Mouse (Mus musculus) adrenal gland, postnatal 25 days (tissue): Measurements from ENCODE around the gene Azgp1. TPM values are rescaled to one million over a fixed set of nuclear protein-coding genes. Genes with fewer than 3 reads are reported as not detected.

Source experiments
- total RNA-seq: library from RNA; stranded (reverse); gene quantifications from 2 replicates; pipeline ENCODE4 v1.2.3, GENCODE M21; 2021

Gene Azgp1
- total RNA-seq, 1 experiment from 2014 or later = 0.52 TPM

Other genes with a start within 250 kb of the Azgp1 start
- gene Nyap1, start 239.9 kb upstream of the Azgp1 start, total RNA-seq = 3.0 and 5.6 TPM in 2 replicates
- 86.0 and 104 TPM in 2 replicates for gene Tsc22d4, start 235.8 kb upstream of the Azgp1 start, total RNA-seq
- 30.9 and 34.0 TPM in 2 replicates for gene Ppp1r35, start 202.7 kb upstream of the Azgp1 start, total RNA-seq
- 58.3 and 66.5 TPM in 2 replicates for gene Mepce, start 193.9 kb upstream of the Azgp1 start, total RNA-seq
- 3.6 and 5.2 TPM in 2 replicates for gene Zcwpw1, start 193.7 kb upstream of the Azgp1 start, total RNA-seq
- 0.67 and 2.8 TPM in 2 replicates for gene Pilra, start 145.2 kb upstream of the Azgp1 start, total RNA-seq
- gene Pilrb1, start 123.4 kb upstream of the Azgp1 start, total RNA-seq = 0.97 TPM in 1 of 2 replicates, not detected in the other
- gene Pilrb2, start 109.7 kb upstream of the Azgp1 start, total RNA-seq = 0.64 and 0.86 TPM in 2 replicates
- 0.90 TPM in 1 of 2 replicates, not detected in the other for gene Cyp3a13, start 59.9 kb upstream of the Azgp1 start, total RNA-seq
- gene Gjc3, start 18.4 kb upstream of the Azgp1 start, total RNA-seq = 0.55 TPM in 1 of 2 replicates, not detected in the other
- not detected in 2 replicates for gene Smok3a, start 39.7 kb downstream of the Azgp1 start, total RNA-seq
- not detected in 2 replicates for gene Smok3b, start 39.9 kb downstream of the Azgp1 start, total RNA-seq
- gene Smok3c, start 71.7 kb downstream of the Azgp1 start, total RNA-seq = not detected in 2 replicates
- gene Zkscan1, start 103.6 kb downstream of the Azgp1 start, total RNA-seq = 40.4 and 47.5 TPM in 2 replicates
- 18.9 and 19.8 TPM in 2 replicates for gene Zscan21, start 135.4 kb downstream of the Azgp1 start, total RNA-seq
- gene Zfp113, start 174.2 kb downstream of the Azgp1 start, total RNA-seq = 11.4 and 14.1 TPM in 2 replicates
- 136 and 140 TPM in 2 replicates for gene Cops6, start 179.6 kb downstream of the Azgp1 start, total RNA-seq
- 19.1 and 25.8 TPM in 2 replicates for gene Ap4m1, start 190.5 kb downstream of the Azgp1 start, total RNA-seq
- gene Mcm7, start 190.9 kb downstream of the Azgp1 start, total RNA-seq = 46.7 and 48.8 TPM in 2 replicates
- gene Taf6, start 205.9 kb downstream of the Azgp1 start, total RNA-seq = 42.9 and 46.0 TPM in 2 replicates
- 21.6 and 25.5 TPM in 2 replicates for gene Cnpy4, start 206.0 kb downstream of the Azgp1 start, total RNA-seq
- 9.4 and 12.1 TPM in 2 replicates for gene Mblac1, start 212.8 kb downstream of the Azgp1 start, total RNA-seq
- 0.30 TPM in 1 of 2 replicates, not detected in the other for gene Nxpe5, start 244.4 kb downstream of the Azgp1 start, total RNA-seq